Mouse (Mus musculus): ENCODE data around the gene Cct8l1. TPM values are rescaled to one million over a fixed set of nuclear protein-coding genes. Genes with fewer than 3 reads are reported as not detected.
A peak's percentile ranks its signal among the peaks of the same experiment; 100 is the strongest.

Gene Cct8l1
- polyA plus RNA-seq, 1 experiment, result not detected

- Histone ChIP-seq H3K36me3 (ENCODE audit: control insufficient read depth, insufficient read depth) (no peaks in the 10 kb centered on the region), H3K4me3 (ENCODE audit: insufficient read depth, poor library complexity, severe bottlenecking) (no peak overlapping the region), H3K27me3 (ENCODE audit: control insufficient read depth, insufficient read depth, insufficient read length) (no peaks in the 10 kb centered on the region), H3K79me3 (ENCODE audit: low read depth) (no peaks in the 10 kb centered on the region), H3K79me2 (ENCODE audit: control insufficient read depth, insufficient read depth) (no peaks in the 10 kb centered on the region), H3ac (ENCODE audit: control insufficient read depth, insufficient read length, low read depth) (no peak overlapping the region)
- TF ChIP-seq CTCF (IDR thresholded peaks at IDR 0.05; ENCODE audit: control insufficient read depth, insufficient read depth, insufficient read length), result no peak
- no peak for TF ChIP-seq FOSL1 (IDR thresholded peaks at IDR 0.05; ENCODE audit: insufficient read depth, low read length, poor library complexity, severe bottlenecking)
These were observed 9.8 kb upstream of the Cct8l1 start for GRCm38 (mm10) chr5:25506041-25506440.

- H3K36me3 ChIP-seq (ENCODE audit: control insufficient read depth, insufficient read depth), result no peaks in the 10 kb centered on the region
- H3K79me3 ChIP-seq (ENCODE audit: low read depth), result no peaks in the 10 kb centered on the region
- peaks cover 4% of the 10 kb centered on the region for H3K27me3 ChIP-seq (ENCODE audit: control insufficient read depth, insufficient read depth, insufficient read length)
- H3K4me3 ChIP-seq (ENCODE audit: insufficient read depth, poor library complexity, severe bottlenecking), result no peak overlapping the region
- TF ChIP-seq USF1 (IDR thresholded peaks at IDR 0.05; ENCODE audit: low read depth) (no peak), MAX (IDR thresholded peaks at IDR 0.05) (no peak), CEBPB (IDR thresholded peaks at IDR 0.05; ENCODE audit: low read depth) (no peak), FOSL1 (IDR thresholded peaks at IDR 0.05; ENCODE audit: insufficient read depth, low read length, poor library complexity, severe bottlenecking) (no peak), MYOG (IDR thresholded peaks at IDR 0.05; ENCODE audit: control insufficient read depth, extremely low read depth, insufficient read length) (no peak), MYOD1 (IDR thresholded peaks at IDR 0.05; ENCODE audit: control insufficient read depth, insufficient read length, low read depth) (no peak), CTCF (IDR thresholded peaks at IDR 0.05; ENCODE audit: control insufficient read depth, insufficient read depth, insufficient read length) (no peak)
- no peak overlapping the region for H3ac ChIP-seq (ENCODE audit: control insufficient read depth, insufficient read length, low read depth)
- no peaks in the 10 kb centered on the region for H3K79me2 ChIP-seq (ENCODE audit: control insufficient read depth, insufficient read depth)
These were observed 531 bp downstream of the Cct8l1 start for GRCm38 (mm10) chr5:25516301-25516895.

GRCm38 (mm10) chr5:25517550-25517949 is 1.7 kb downstream of the Cct8l1 start:
- TF ChIP-seq MAX (IDR thresholded peaks at IDR 0.05) (no peak), CEBPB (IDR thresholded peaks at IDR 0.05; ENCODE audit: low read depth) (no peak), FOSL1 (IDR thresholded peaks at IDR 0.05; ENCODE audit: insufficient read depth, low read length, poor library complexity, severe bottlenecking) (no peak), MYOD1 (IDR thresholded peaks at IDR 0.05; ENCODE audit: control insufficient read depth, insufficient read length, low read depth) (no peak), MYOG (IDR thresholded peaks at IDR 0.05; ENCODE audit: control insufficient read depth, extremely low read depth, insufficient read length) (no peak), USF1 (IDR thresholded peaks at IDR 0.05; ENCODE audit: low read depth) (no peak), CTCF (IDR thresholded peaks at IDR 0.05; ENCODE audit: control insufficient read depth, insufficient read depth, insufficient read length) (no peak)
- no peak overlapping the region for H3ac ChIP-seq (ENCODE audit: control insufficient read depth, insufficient read length, low read depth)
- H3K79me2 ChIP-seq (ENCODE audit: control insufficient read depth, insufficient read depth), result no peaks in the 10 kb centered on the region
- no peaks in the 10 kb centered on the region for H3K36me3 ChIP-seq (ENCODE audit: control insufficient read depth, insufficient read depth)
- H3K79me3 ChIP-seq (ENCODE audit: low read depth), result no peaks in the 10 kb centered on the region
- no peak overlapping the region for H3K4me3 ChIP-seq (ENCODE audit: insufficient read depth, poor library complexity, severe bottlenecking)
- H3K27me3 ChIP-seq (ENCODE audit: control insufficient read depth, insufficient read depth, insufficient read length), result peaks cover 4% of the 10 kb centered on the region

GRCm38 (mm10) chr5:25519820-25520219 is 4.0 kb downstream of the Cct8l1 start:
- Histone ChIP-seq H3K36me3 (ENCODE audit: control insufficient read depth, insufficient read depth) (no peaks in the 10 kb centered on the region), H3K79me3 (ENCODE audit: low read depth) (no peaks in the 10 kb centered on the region), H3K79me2 (ENCODE audit: control insufficient read depth, insufficient read depth) (no peaks in the 10 kb centered on the region), H3K4me3 (ENCODE audit: insufficient read depth, poor library complexity, severe bottlenecking) (no peak overlapping the region), H3ac (ENCODE audit: control insufficient read depth, insufficient read length, low read depth) (no peak overlapping the region), H3K27me3 (ENCODE audit: control insufficient read depth, insufficient read depth, insufficient read length) (peaks cover 4% of the 10 kb centered on the region)
- TF ChIP-seq CTCF (IDR thresholded peaks at IDR 0.05; ENCODE audit: control insufficient read depth, insufficient read depth, insufficient read length), result no peak
- TF ChIP-seq MAX (IDR thresholded peaks at IDR 0.05), result no peak
- TF ChIP-seq FOSL1 (IDR thresholded peaks at IDR 0.05; ENCODE audit: insufficient read depth, low read length, poor library complexity, severe bottlenecking), result no peak
- no peak for TF ChIP-seq CEBPB (IDR thresholded peaks at IDR 0.05; ENCODE audit: low read depth)
- no peak for TF ChIP-seq MYOG (IDR thresholded peaks at IDR 0.05; ENCODE audit: control insufficient read depth, extremely low read depth, insufficient read length)
- TF ChIP-seq USF1 (IDR thresholded peaks at IDR 0.05; ENCODE audit: low read depth), result no peak
- TF ChIP-seq MYOD1 (IDR thresholded peaks at IDR 0.05; ENCODE audit: control insufficient read depth, insufficient read length, low read depth), result no peak

GRCm38 (mm10) chr5:25521461-25521860 is 5.6 kb downstream of the Cct8l1 start:
- TF ChIP-seq USF1 (IDR thresholded peaks at IDR 0.05; ENCODE audit: low read depth) (no peak), MAX (IDR thresholded peaks at IDR 0.05) (no peak), MYOG (IDR thresholded peaks at IDR 0.05; ENCODE audit: control insufficient read depth, extremely low read depth, insufficient read length) (no peak)
- Histone ChIP-seq H3K27me3 (ENCODE audit: control insufficient read depth, insufficient read depth, insufficient read length) (peaks cover 4% of the 10 kb centered on the region), H3K36me3 (ENCODE audit: control insufficient read depth, insufficient read depth) (no peaks in the 10 kb centered on the region), H3K4me3 (ENCODE audit: insufficient read depth, poor library complexity, severe bottlenecking) (no peak overlapping the region), H3ac (ENCODE audit: control insufficient read depth, insufficient read length, low read depth) (no peak overlapping the region), H3K79me3 (ENCODE audit: low read depth) (no peaks in the 10 kb centered on the region), H3K79me2 (ENCODE audit: control insufficient read depth, insufficient read depth) (no peaks in the 10 kb centered on the region)

GRCm38 (mm10) chr5:25526116-25526515 is 10.2 kb downstream of the Cct8l1 start:
- H3K79me2 ChIP-seq (ENCODE audit: control insufficient read depth, insufficient read depth), result no peaks in the 10 kb centered on the region
- H3K36me3 ChIP-seq (ENCODE audit: control insufficient read depth, insufficient read depth), result no peaks in the 10 kb centered on the region
- TF ChIP-seq MYOD1 (IDR thresholded peaks at IDR 0.05; ENCODE audit: control insufficient read depth, insufficient read length, low read depth) (no peak), USF1 (IDR thresholded peaks at IDR 0.05; ENCODE audit: low read depth) (peak; percentile 38), MAX (IDR thresholded peaks at IDR 0.05) (no peak)
- no peak overlapping the region for H3K4me3 ChIP-seq (ENCODE audit: insufficient read depth, poor library complexity, severe bottlenecking)
- no peaks in the 10 kb centered on the region for H3K27me3 ChIP-seq (ENCODE audit: control insufficient read depth, insufficient read depth, insufficient read length)
- no peaks in the 10 kb centered on the region for H3K79me3 ChIP-seq (ENCODE audit: low read depth)
- H3ac ChIP-seq (ENCODE audit: control insufficient read depth, insufficient read length, low read depth), result no peak overlapping the region
